Mouse (Mus musculus) intestine, embryonic 15.5 days (tissue): ENCODE results near the gene Slc25a27. TPM values are rescaled to one million over a fixed set of nuclear protein-coding genes. Genes with fewer than 3 reads are reported as not detected.

ENCODE experiments used
- ATAC-seq: fragments of 200-750 bp; cut with Nextera tagmentation; 2 replicates; pipeline ENCODE4 v1.8.0; 2017; ENCODE audit warnings: moderate TSS enrichment, moderate library complexity
- H3K27ac ChIP-seq: fragments of 300-500 bp; sonication (generic); 2 replicates; pipeline ENCODE4 v1.5.1; 2015; ENCODE audit warnings: mild to moderate bottlenecking, inconsistent platforms
- H3K27me3 ChIP-seq: fragments of 300-500 bp; sonication (generic); replicated peaks from 2 replicates; pipeline ENCODE4 v1.6.1; 2015; ENCODE audit warnings: inconsistent platforms
- H3K36me3 ChIP-seq: fragments of 300-500 bp; sonication (generic); 2 replicates; pipeline ENCODE4 v1.6.1; 2015; ENCODE audit warnings: inconsistent platforms
- H3K4me1 ChIP-seq: fragments of 300-500 bp; sonication (generic); replicated peaks from 2 replicates; pipeline ENCODE4 v1.6.1; 2015; ENCODE audit warnings: inconsistent platforms
- H3K4me2 ChIP-seq: fragments of 300-500 bp; sonication (generic); replicated peaks from 2 replicates; pipeline ENCODE4 v1.6.1; 2015; ENCODE audit warnings: mild to moderate bottlenecking, inconsistent platforms
- H3K4me3 ChIP-seq: fragments of 300-500 bp; sonication (generic); replicated peaks from 2 replicates; pipeline ENCODE4 v1.5.1; 2015; ENCODE audit warnings: inconsistent platforms
- H3K9ac ChIP-seq: fragments of 300-500 bp; sonication (generic); 2 replicates; pipeline ENCODE4 v1.6.1; 2015; ENCODE audit warnings: inconsistent platforms
- H3K9me3 ChIP-seq: fragments of 300-500 bp; sonication (generic); 2 replicates; pipeline ENCODE4 v1.6.1; 2016; ENCODE audit warnings: inconsistent platforms
- WGBS: fragments of 180-500 bp; shearing (Covaris S2); methylation state at CpG from one replicate; pipeline ENCODE4 v1.1.7; 2015; 5-methylcytosine and 5-hydroxymethylcytosine counted together
- polyA plus RNA-seq: library from polyadenylated mRNA; unstranded; fragments of >200 nt; fragmentation: Nextera tagmentation; extraction: Ambion mirVana; gene quantifications from 2 replicates; pipeline ENCODE4 v1.2.1, GENCODE M21; 2015

Gene Slc25a27
- polyA plus RNA-seq, 1 experiment from 2014 or later = 12.1 TPM

- WGBS = 92% methylated on average over 2 of the region's 2 CpGs
- no peak for ATAC-seq
- H3K9ac ChIP-seq = no peak overlapping the region
- no peak overlapping the region for H3K4me3 ChIP-seq
- H3K4me2 ChIP-seq = no peak overlapping the region
- no peaks in the 10 kb centered on the region for H3K27me3 ChIP-seq
- no peaks in the 10 kb centered on the region for H3K4me1 ChIP-seq
- no peaks in the 10 kb centered on the region for H3K9me3 ChIP-seq
- H3K27ac ChIP-seq = no peak overlapping the region
- H3K36me3 ChIP-seq = no peaks in the 10 kb centered on the region
These were observed 69.3 kb downstream of the Slc25a27 start for GRCm38 (mm10) chr17:43597742-43598141.

- Histone ChIP-seq H3K27me3 (no peaks in the 10 kb centered on the region), H3K36me3 (no peaks in the 10 kb centered on the region), H3K4me1 (no peaks in the 10 kb centered on the region), H3K9me3 (no peaks in the 10 kb centered on the region), H3K27ac (no peak overlapping the region), H3K4me2 (no peak overlapping the region), H3K9ac (no peak overlapping the region), H3K4me3 (no peak overlapping the region)
- ATAC-seq = no peak
- 67% methylated on average over 21 of the region's 21 CpGs for WGBS
These were observed 74.4 kb downstream of the Slc25a27 start for GRCm38 (mm10) chr17:43592296-43593291.

Other genes starting within 250 kb of the Slc25a27 start
- 33.1 and 34.9 TPM in 2 replicates for gene Mep1a, start 164.4 kb downstream of the Slc25a27 start, polyA plus RNA-seq
- 0.18 TPM in 1 of 2 replicates, not detected in the other for gene Ankrd66, start 123.6 kb downstream of the Slc25a27 start, polyA plus RNA-seq
- 12.0 and 12.7 TPM in 2 replicates for gene Pla2g7, start 99.1 kb downstream of the Slc25a27 start, polyA plus RNA-seq
- 0.46 and 0.73 TPM in 2 replicates for gene Tdrd6, start 36.9 kb downstream of the Slc25a27 start, polyA plus RNA-seq
- gene Cyp39a1, start 211 bp upstream of the Slc25a27 start, polyA plus RNA-seq = 16.5 and 18.7 TPM in 2 replicates
- 5.9 and 7.3 TPM in 2 replicates for gene Rcan2, start 134.1 kb upstream of the Slc25a27 start, polyA plus RNA-seq